Mouse (Mus musculus) liver, postnatal 0 days (tissue): ENCODE measurements around the gene Zfp473. TPM values are rescaled to one million over a fixed set of nuclear protein-coding genes. Genes with fewer than 3 reads are reported as not detected.

Source experiments
- ATAC-seq: fragments of 200-750 bp; cut with Nextera tagmentation; 2 replicates; pipeline ENCODE4 v1.8.0; 2017; ENCODE audit warnings: mild to moderate bottlenecking, moderate library complexity
- DNase-seq: peaks from one replicate; pipeline ENCODE4 v3.0.0-alpha.2; 2016
- H3K27ac ChIP-seq: fragments of 300-500 bp; sonication (generic); 2 replicates; pipeline ENCODE4 v1.5.1; 2014; ENCODE audit warnings: antibody characterized with exemption, moderate library complexity, mild to moderate bottlenecking, low read depth
- H3K27me3 ChIP-seq: fragments of 300-500 bp; sonication (generic); 2 replicates; pipeline ENCODE4 v1.6.1; 2014; ENCODE audit warnings: low read length, control low read depth, mixed read lengths; ENCODE audit not compliant: insufficient read depth
- H3K36me3 ChIP-seq: fragments of 300-500 bp; sonication (generic); replicated peaks from 2 replicates; pipeline ENCODE4 v1.6.1; 2014; ENCODE audit warnings: mild to moderate bottlenecking, control low read depth, low read length, moderate library complexity, mixed read lengths; ENCODE audit not compliant: insufficient read depth
- H3K4me1 ChIP-seq: fragments of 300-500 bp; sonication (generic); 2 replicates; pipeline ENCODE4 v1.6.1; 2014; ENCODE audit warnings: antibody characterized with exemption, mild to moderate bottlenecking, control low read depth; ENCODE audit not compliant: insufficient read depth
- H3K4me2 ChIP-seq: fragments of 300-500 bp; sonication (generic); 2 replicates; pipeline ENCODE4 v1.6.1; 2014; ENCODE audit warnings: low read depth, mild to moderate bottlenecking, low read length, moderate library complexity, mixed read lengths
- H3K4me3 ChIP-seq: fragments of 300-500 bp; sonication (generic); 2 replicates; pipeline ENCODE4 v1.5.1; 2014; ENCODE audit warnings: low read depth, low read length
- H3K9ac ChIP-seq: fragments of 300-500 bp; sonication (generic); replicated peaks from 2 replicates; pipeline ENCODE4 v1.6.1; 2014; ENCODE audit warnings: mild to moderate bottlenecking, moderate library complexity
- H3K9me3 ChIP-seq: fragments of 300-500 bp; sonication (generic); 2 replicates; pipeline ENCODE4 v1.6.1; 2016; ENCODE audit warnings: mild to moderate bottlenecking, control low read depth, low read length, mixed read lengths
- CTCF ChIP-seq: sonication (generic); IDR thresholded peaks from 2 replicates; pipeline ENCODE4 v1.5.1; 2016; ENCODE audit warnings: antibody characterized with exemption, low read depth
- EP300 ChIP-seq: IDR thresholded peaks from 2 replicates; pipeline ENCODE4 v1.6.1; 2016; ENCODE audit warnings: antibody characterized with exemption, low read depth, mild to moderate bottlenecking
- WGBS: fragments of 180-500 bp; shearing (Covaris S2); extraction: QIAGEN DNeasy Blood & Tissue Kit; methylation state at CpG from one replicate; pipeline ENCODE4 v1.1.7; 2014; ENCODE audit not compliant: insufficient replicate concordance; 5-methylcytosine and 5-hydroxymethylcytosine counted together
- polyA plus RNA-seq: library from polyadenylated mRNA; unstranded; fragments of >200 nt; fragmentation: Nextera tagmentation; extraction: Ambion mirVana; gene quantifications from 2 replicates; pipeline ENCODE4 v1.2.1, GENCODE M21; 2015

The Zfp473 gene
- polyA plus RNA-seq, 1 experiment from 2014 or later, result 0.14 TPM

DNA sequence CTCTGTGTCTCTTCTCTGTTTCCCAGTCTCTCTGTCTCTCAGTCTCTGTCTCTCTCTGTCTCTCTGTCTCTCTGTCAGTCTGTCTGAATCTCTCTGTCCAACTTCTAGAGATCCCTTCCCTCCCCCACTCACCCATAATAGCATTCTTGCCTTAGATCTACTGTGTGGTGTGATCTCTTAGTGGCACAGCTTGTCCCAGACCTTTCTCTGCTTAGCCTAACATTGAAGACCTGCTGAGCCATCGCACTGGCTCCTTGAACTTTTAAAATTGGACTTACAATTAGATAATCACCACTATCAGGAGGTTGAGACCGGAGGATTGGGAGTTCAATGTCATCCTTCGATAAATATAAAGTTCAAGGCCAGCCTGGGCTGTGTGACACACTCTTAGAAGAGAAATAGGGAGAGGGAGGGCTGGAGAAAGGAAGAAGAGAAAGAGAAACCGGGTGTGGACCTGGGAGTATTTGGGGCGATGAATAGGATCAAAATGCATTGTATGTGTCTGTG lies 43.6 kb downstream of the Zfp473 start:
- DNase-seq (no peak), ATAC-seq (no peak)
- Histone ChIP-seq H3K36me3 (no peaks in the 10 kb centered on the region), H3K27me3 (no peaks in the 10 kb centered on the region), H3K4me2 (no peak overlapping the region), H3K27ac (no peak overlapping the region), H3K9me3 (no peaks in the 10 kb centered on the region), H3K4me1 (no peaks in the 10 kb centered on the region), H3K9ac (no peak overlapping the region), H3K4me3 (no peak overlapping the region)
- no peak for TF ChIP-seq CTCF
- no peak for TF ChIP-seq EP300
- WGBS, result 78% methylated on average over 5 of the region's 5 CpGs

DNA sequence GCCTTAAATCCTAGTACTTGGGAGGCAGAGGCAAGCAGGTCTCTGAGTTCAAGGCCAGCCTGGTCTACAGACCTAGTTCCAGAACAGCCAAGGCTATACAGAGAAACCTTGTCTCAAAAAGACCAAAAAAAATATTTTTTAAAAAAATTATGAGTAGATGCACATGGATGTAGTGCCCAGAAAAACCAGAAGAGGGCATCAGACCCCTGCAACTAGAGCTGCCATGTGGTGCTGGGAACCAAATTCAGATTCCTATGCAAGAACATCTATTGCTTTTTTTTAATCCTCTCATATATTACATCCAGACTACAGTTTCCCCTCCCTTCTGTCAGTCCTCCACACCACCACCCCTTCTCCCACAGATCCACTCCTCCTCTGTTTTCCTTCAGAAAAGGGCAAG lies 44.5 kb downstream of the Zfp473 start:
- Histone ChIP-seq H3K9ac (no peak overlapping the region), H3K4me1 (no peaks in the 10 kb centered on the region), H3K36me3 (no peaks in the 10 kb centered on the region), H3K27me3 (no peaks in the 10 kb centered on the region; the same call in 1 of the 2 replicates), H3K4me2 (no peak overlapping the region), H3K27ac (no peak overlapping the region), H3K9me3 (no peaks in the 10 kb centered on the region), H3K4me3 (no peak overlapping the region)
- DNase-seq (no peak), ATAC-seq (no peak)
- TF ChIP-seq EP300, result no peak
- TF ChIP-seq CTCF, result peak; percentile 18; the same call in 1 of the 2 replicates

DNA sequence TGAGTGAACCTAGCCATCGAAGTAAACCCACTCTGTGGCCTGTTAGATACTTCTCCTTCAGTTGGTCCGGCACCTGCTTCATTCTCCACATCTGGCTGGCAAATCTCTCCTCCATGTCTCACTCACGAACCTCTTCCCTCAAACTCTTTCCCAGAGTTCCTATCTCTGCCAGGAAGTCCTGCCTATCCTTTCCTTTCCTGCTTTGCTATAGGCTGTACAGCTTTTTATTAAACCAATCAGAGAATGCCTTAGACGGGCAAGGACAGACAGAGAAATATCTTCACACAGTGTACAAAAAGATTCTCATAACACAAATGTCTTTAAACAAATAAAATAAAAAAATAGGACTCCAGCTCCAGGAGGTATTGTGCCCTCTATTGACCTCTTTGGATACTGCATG lies 45.8 kb downstream of the Zfp473 start:
- no peak overlapping the region for H3K4me2 ChIP-seq
- no peaks in the 10 kb centered on the region for H3K36me3 ChIP-seq
- no peaks in the 10 kb centered on the region for H3K4me1 ChIP-seq
- H3K9me3 ChIP-seq, result no peaks in the 10 kb centered on the region
- H3K4me3 ChIP-seq, result no peak overlapping the region
- TF ChIP-seq EP300 (no peak), CTCF (no peak)
- ATAC-seq, result no peak
- 78% methylated on average over 4 of the region's 4 CpGs for WGBS
- no peaks in the 10 kb centered on the region; the same call in 1 of the 2 replicates for H3K27me3 ChIP-seq
- DNase-seq, result no peak
- no peak overlapping the region for H3K27ac ChIP-seq
- H3K9ac ChIP-seq, result no peak overlapping the region

DNA sequence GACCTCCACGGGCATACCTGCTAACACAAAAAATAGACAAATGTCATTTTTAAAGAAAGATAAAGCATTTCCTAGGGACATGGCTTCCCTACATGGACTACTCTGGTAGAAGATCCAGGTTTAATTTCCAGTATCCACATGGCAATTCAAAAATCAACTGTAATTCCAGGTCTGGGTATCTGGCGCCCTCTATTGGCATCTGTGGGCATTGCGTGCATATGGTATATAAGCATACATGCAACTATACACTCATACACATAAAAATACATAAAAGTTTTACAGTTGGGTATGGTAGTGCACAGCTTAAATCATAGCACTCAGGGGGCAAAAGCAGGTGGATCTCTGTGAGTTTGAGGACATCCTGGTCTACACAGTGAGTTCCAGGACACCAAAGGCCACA lies 46.5 kb downstream of the Zfp473 start:
- no peaks in the 10 kb centered on the region for H3K9me3 ChIP-seq
- no peak overlapping the region for H3K27ac ChIP-seq
- ATAC-seq, result no peak
- H3K4me3 ChIP-seq, result no peak overlapping the region
- no peak overlapping the region for H3K4me2 ChIP-seq
- H3K4me1 ChIP-seq, result no peaks in the 10 kb centered on the region
- H3K27me3 ChIP-seq, result no peaks in the 10 kb centered on the region; the same call in 1 of the 2 replicates
- no peaks in the 10 kb centered on the region for H3K36me3 ChIP-seq
- no peak overlapping the region for H3K9ac ChIP-seq
- no peak for TF ChIP-seq EP300
- TF ChIP-seq CTCF, result peak; percentile 71
- WGBS, result 57% methylated on average over 3 of the region's 3 CpGs
- peak; percentile 48 for DNase-seq

DNA sequence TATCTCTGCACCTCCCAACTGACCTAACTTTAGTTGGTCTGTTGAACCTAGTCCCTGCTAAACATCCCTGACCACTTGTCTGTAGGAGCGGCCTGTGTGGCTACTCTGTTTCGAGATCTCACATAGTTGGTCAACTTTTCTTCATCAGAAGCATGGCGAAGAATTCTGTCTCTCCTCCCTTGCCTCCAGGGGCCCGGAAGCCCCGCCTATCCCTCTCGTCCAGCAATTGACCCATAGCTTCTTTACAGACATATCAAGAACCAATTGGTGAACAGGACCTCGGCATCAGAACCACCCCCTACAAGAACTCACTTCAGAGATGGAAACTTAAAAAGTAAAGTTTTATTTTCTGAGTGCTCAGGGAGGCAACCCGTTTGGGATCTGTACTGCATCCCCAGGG lies 47.9 kb downstream of the Zfp473 start:
- 67% methylated on average over 8 of the region's 8 CpGs for WGBS
- Histone ChIP-seq H3K4me1 (no peaks in the 10 kb centered on the region), H3K27ac (no peak overlapping the region), H3K4me3 (no peak overlapping the region), H3K36me3 (no peaks in the 10 kb centered on the region), H3K4me2 (no peak overlapping the region), H3K9ac (no peak overlapping the region), H3K27me3 (no peaks in the 10 kb centered on the region; the same call in 1 of the 2 replicates), H3K9me3 (no peaks in the 10 kb centered on the region)
- TF ChIP-seq EP300, result no peak
- TF ChIP-seq CTCF, result no peak
- ATAC-seq, result no peak
- DNase-seq, result no peak

DNA sequence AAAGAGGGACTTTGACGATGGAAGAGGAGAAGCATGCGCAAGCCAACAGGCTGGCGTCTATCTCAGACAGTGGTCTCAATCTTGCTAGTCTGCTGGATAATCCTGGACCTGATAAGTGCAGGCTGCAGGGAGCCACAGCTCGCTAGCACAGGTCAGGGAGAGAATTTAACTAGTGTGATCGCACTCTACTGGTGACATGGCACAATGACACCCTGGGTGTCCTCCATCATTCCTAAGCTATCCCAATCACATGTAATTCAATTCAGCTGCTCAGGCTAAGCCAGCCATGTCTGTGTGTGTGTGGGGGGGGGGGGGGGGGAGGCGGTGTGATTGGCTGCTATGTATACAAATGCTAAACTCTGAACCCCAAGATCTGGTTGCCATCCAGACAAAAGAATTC lies 48.9 kb downstream of the Zfp473 start:
- TF ChIP-seq EP300, result no peak
- TF ChIP-seq CTCF, result peak; percentile 67
- H3K4me2 ChIP-seq, result no peak overlapping the region
- H3K4me1 ChIP-seq, result 0 out of 2 replicates have a peak, but pooled peaks cover under 1% of the 10 kb centered on the region
- peak; percentile 28 for DNase-seq
- H3K9ac ChIP-seq, result no peak overlapping the region
- WGBS, result 19% methylated on average over 5 of the region's 6 CpGs
- H3K4me3 ChIP-seq, result no peak overlapping the region
- H3K36me3 ChIP-seq, result no peaks in the 10 kb centered on the region
- no peaks in the 10 kb centered on the region for H3K9me3 ChIP-seq
- no peak for ATAC-seq
- H3K27ac ChIP-seq, result no peak overlapping the region
- H3K27me3 ChIP-seq, result no peaks in the 10 kb centered on the region; the same call in 1 of the 2 replicates

DNA sequence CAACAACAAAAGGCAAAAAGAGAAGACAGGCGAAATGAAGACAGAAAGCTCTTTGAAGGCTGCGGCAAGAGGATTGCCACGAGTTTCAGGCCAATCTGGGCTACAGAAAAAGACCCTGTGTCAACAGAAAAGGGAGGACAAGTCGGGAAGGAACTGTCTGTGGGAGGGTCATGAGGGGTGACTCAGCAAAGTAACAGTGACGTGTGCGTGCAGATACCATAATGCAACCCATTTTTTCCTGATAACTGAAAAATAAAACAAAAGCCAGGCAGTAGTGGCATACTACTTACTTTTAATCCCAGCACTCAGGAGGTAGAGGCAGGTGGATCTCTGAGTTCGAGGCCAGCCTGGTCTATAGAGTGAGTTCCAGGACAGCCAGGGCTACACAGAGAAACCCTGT lies 52.9 kb downstream of the Zfp473 start:
- Histone ChIP-seq H3K27me3 (no peaks in the 10 kb centered on the region; the same call in 1 of the 2 replicates), H3K9ac (no peak overlapping the region), H3K27ac (no peak overlapping the region), H3K4me2 (no peak overlapping the region), H3K36me3 (no peaks in the 10 kb centered on the region), H3K9me3 (no peaks in the 10 kb centered on the region), H3K4me1 (0 out of 2 replicates have a peak, but pooled peaks cover 3% of the 10 kb centered on the region), H3K4me3 (no peak overlapping the region)
- DNase-seq, result no peak
- no peak for ATAC-seq
- 34% methylated on average over 7 of the region's 7 CpGs for WGBS
- TF ChIP-seq EP300, result no peak
- no peak for TF ChIP-seq CTCF
